Mouse (Mus musculus): ENCODE data around the gene Mup5. TPM values are rescaled to one million over a fixed set of nuclear protein-coding genes. Genes with fewer than 3 reads are reported as not detected.
"Not testable (repeated sequence)": the region's sequence is repeated elsewhere in the genome, so short reads cannot be mapped to it uniquely, and the experiment has no call there.

The Mup5 gene
- total and polyA plus RNA-seq, 3 experiments, result not detected

DNA sequence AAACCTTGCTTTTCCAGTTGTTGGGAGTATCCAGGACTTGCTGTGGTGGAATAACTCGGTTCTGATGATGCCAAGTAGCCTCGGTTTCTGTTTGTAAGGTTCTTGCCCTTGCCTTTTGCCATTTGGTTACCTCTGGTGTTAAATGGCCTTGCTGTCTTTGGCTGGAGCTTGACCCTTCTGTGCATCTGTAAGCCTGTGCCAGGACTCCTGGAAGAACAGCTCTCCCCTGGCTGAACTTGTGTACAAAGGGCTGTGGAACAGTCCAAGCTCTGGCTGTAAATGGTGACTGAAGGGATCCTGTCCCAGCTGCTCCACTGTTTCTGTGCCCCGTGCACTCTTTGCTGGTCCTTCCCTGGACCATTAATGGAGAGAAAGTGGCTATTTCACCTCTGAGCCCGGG, 5.8 kb downstream of the Mup5 start:
- Histone ChIP-seq H3K36me3 (ENCODE audit: control insufficient read depth, insufficient read depth, low read length) (no peaks in the 10 kb centered on the region), H3K9ac (ENCODE audit: low read depth, low read length) (no peak overlapping the region), H3K79me2 (replicated peaks; ENCODE audit: control insufficient read depth, insufficient read depth, low read length) (no peaks in the 10 kb centered on the region), H3K27ac (no peak overlapping the region), H3K4me3 (no peak overlapping the region), H3K27me3 (ENCODE audit: control insufficient read depth, insufficient read depth, low read length) (no peaks in the 10 kb centered on the region), H3K4me1 (ENCODE audit: control insufficient read depth, insufficient read depth, low read length) (no peaks in the 10 kb centered on the region)
- no peak for DNase-seq
- TF ChIP-seq EP300 (IDR thresholded peaks at IDR 0.05; ENCODE audit: insufficient read depth, low read depth, low read length) (no peak), POLR2A (IDR thresholded peaks at IDR 0.05; ENCODE audit: insufficient read depth, low read depth, low read length) (no peak), CTCF (IDR thresholded peaks at IDR 0.05) (no peak)
- intact Hi-C loops (cut with DNase I), result no loop called here
- WGBS, result 60% methylated on average over 4 of the region's 4 CpGs

DNA sequence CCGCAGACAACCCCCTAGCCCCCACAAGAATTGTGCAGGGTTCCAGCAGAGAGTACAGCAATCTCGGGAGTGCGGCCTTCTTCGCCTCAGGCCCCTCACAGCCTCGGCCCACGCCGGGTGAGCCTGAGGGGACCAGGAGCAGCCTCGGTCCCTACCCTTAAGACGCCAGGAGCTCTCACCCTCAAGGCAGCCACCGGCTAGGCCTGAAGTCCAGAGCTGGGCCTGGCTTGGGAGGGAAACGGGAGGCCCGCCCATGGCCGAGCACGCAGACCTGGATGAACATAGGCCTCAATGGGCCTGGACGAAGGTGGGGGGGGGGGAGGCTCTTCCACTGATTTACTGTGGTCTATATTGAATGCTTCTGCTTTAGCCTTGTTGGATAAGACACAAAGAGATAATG, 11.8 kb downstream of the Mup5 start:
- H3K36me3 ChIP-seq (ENCODE audit: control insufficient read depth, insufficient read depth, low read length), result no peaks in the 10 kb centered on the region
- TF ChIP-seq CTCF (IDR thresholded peaks at IDR 0.05), result no peak
- TF ChIP-seq POLR2A (IDR thresholded peaks at IDR 0.05; ENCODE audit: insufficient read depth, low read depth, low read length), result no peak
- no peak for TF ChIP-seq EP300 (IDR thresholded peaks at IDR 0.05; ENCODE audit: insufficient read depth, low read depth, low read length)
- intact Hi-C loops (cut with DNase I), result no loop called here
- WGBS, result 90% methylated on average over 15 of the region's 15 CpGs
- H3K9ac ChIP-seq (ENCODE audit: low read depth, low read length), result no peak overlapping the region
- H3K4me3 ChIP-seq, result no peak overlapping the region
- no peaks in the 10 kb centered on the region for H3K4me1 ChIP-seq (ENCODE audit: control insufficient read depth, insufficient read depth, low read length)
- H3K27ac ChIP-seq, result no peak overlapping the region
- H3K27me3 ChIP-seq (ENCODE audit: control insufficient read depth, insufficient read depth, low read length), result no peaks in the 10 kb centered on the region
- no peaks in the 10 kb centered on the region for H3K79me2 ChIP-seq (replicated peaks; ENCODE audit: control insufficient read depth, insufficient read depth, low read length)
- DNase-seq, result no peak

- intact Hi-C loops (cut with DNase I); H3K4me3 ChIP-seq; DNase-seq; H3K79me2 ChIP-seq (replicated peaks; ENCODE audit: control insufficient read depth, insufficient read depth, low read length); H3K4me1 ChIP-seq (ENCODE audit: control insufficient read depth, insufficient read depth, low read length); H3K27me3 ChIP-seq (ENCODE audit: control insufficient read depth, insufficient read depth, low read length); H3K36me3 ChIP-seq (ENCODE audit: control insufficient read depth, insufficient read depth, low read length); H3K27ac ChIP-seq; H3K9ac ChIP-seq (ENCODE audit: low read depth, low read length): not testable (repeated sequence)
- 91% methylated on average over 9 of the region's 9 CpGs for WGBS
Observed at GRCm38 (mm10) chr4:61822541-61822940, 12.5 kb downstream of the Mup5 start.

DNA sequence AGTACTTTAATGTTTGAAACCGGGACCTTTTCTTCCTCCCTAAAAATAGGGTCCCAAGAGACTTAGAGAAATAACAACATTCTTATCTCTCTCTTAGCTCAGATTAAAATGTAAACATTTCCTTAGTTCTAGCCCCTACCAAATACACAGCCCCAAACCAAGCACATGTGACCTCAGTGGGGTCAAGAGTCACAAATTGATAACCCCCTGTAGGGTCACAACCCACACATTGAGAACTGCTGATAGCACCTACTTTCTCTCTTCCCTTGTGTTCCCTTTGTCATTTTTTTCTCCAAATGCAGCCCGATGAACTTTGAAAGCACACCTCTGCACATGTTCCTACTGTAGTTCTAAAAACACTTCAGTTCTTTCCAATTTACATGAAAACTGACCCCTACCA, 19.4 kb downstream of the Mup5 start:
- no peak overlapping the region for H3K27ac ChIP-seq
- no peaks in the 10 kb centered on the region for H3K27me3 ChIP-seq (ENCODE audit: control insufficient read depth, insufficient read depth, low read length)
- no peaks in the 10 kb centered on the region for H3K4me1 ChIP-seq (ENCODE audit: control insufficient read depth, insufficient read depth, low read length)
- H3K4me3 ChIP-seq, result no peak overlapping the region
- intact Hi-C loops (cut with DNase I), result no loop called here
- no peak overlapping the region for H3K9ac ChIP-seq (ENCODE audit: low read depth, low read length)
- no peak for TF ChIP-seq CTCF (IDR thresholded peaks at IDR 0.05)
- TF ChIP-seq POLR2A (IDR thresholded peaks at IDR 0.05; ENCODE audit: insufficient read depth, low read depth, low read length), result no peak
- TF ChIP-seq EP300 (IDR thresholded peaks at IDR 0.05; ENCODE audit: insufficient read depth, low read depth, low read length), result no peak
- DNase-seq, result no peak
- 24% methylated on average over 2 of the region's 2 CpGs for WGBS
- H3K79me2 ChIP-seq (replicated peaks; ENCODE audit: control insufficient read depth, insufficient read depth, low read length), result no peaks in the 10 kb centered on the region
- no peaks in the 10 kb centered on the region for H3K36me3 ChIP-seq (ENCODE audit: control insufficient read depth, insufficient read depth, low read length)

GRCm38 (mm10) chr4:61813435-61813834, 21.6 kb downstream of the Mup5 start:
- no peaks in the 10 kb centered on the region for H3K27me3 ChIP-seq (ENCODE audit: control insufficient read depth, insufficient read depth, low read length)
- no peak overlapping the region for H3K9ac ChIP-seq (ENCODE audit: low read depth, low read length)

DNA sequence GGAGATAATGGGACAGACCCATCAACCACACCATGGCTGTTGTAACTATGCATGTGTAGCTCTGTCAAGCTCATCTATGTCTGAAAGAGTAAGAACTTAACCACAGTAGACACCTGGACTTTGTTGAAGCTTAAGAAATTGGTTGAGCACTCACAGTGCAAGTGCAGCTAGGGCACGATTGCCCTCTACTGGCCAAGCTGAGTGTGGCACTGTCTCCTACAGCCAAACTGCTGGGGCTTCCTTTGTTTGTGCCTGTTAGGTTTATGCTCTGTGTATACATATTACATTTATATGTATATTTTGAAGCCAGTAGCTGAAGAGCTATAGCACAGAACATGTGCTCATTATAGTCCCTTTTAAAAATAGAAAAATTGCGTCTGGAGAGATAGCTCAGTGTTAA, 23.8 kb downstream of the Mup5 start:
- H3K27ac ChIP-seq; H3K79me2 ChIP-seq (replicated peaks; ENCODE audit: control insufficient read depth, insufficient read depth, low read length); H3K27me3 ChIP-seq (ENCODE audit: control insufficient read depth, insufficient read depth, low read length); H3K4me3 ChIP-seq; DNase-seq; H3K36me3 ChIP-seq (ENCODE audit: control insufficient read depth, insufficient read depth, low read length); H3K4me1 ChIP-seq (ENCODE audit: control insufficient read depth, insufficient read depth, low read length); intact Hi-C loops (cut with DNase I); H3K9ac ChIP-seq (ENCODE audit: low read depth, low read length): not testable (repeated sequence)
- 16% methylated on average over 2 of the region's 2 CpGs for WGBS
- TF ChIP-seq CTCF (IDR thresholded peaks at IDR 0.05), result peak; percentile 83

More at GRCm38 (mm10) chr4:61813435-61813834, 21.6 kb downstream of the Mup5 start:
- intact Hi-C loops (cut with DNase I), result no loop called here
- Histone ChIP-seq H3K79me2 (replicated peaks; ENCODE audit: control insufficient read depth, insufficient read depth, low read length) (no peaks in the 10 kb centered on the region), H3K36me3 (ENCODE audit: control insufficient read depth, insufficient read depth, low read length) (no peaks in the 10 kb centered on the region), H3K4me3 (no peak overlapping the region), H3K4me1 (ENCODE audit: control insufficient read depth, insufficient read depth, low read length) (no peaks in the 10 kb centered on the region), H3K27ac (no peak overlapping the region)
- DNase-seq, result no peak
- no peak for TF ChIP-seq POLR2A (IDR thresholded peaks at IDR 0.05; ENCODE audit: insufficient read depth, low read depth, low read length)
- TF ChIP-seq CTCF (IDR thresholded peaks at IDR 0.05), result no peak
- no peak for TF ChIP-seq EP300 (IDR thresholded peaks at IDR 0.05; ENCODE audit: insufficient read depth, low read depth, low read length)

GRCm38 (mm10) chr4:61808926-61809325, 26.1 kb downstream of the Mup5 start:
- WGBS, result 75% methylated on average over 3 of the region's 3 CpGs

GRCm38 (mm10) chr4:61789699-61790098, 45.3 kb downstream of the Mup5 start:
- intact Hi-C loops (cut with DNase I); H3K4me3 ChIP-seq; H3K27me3 ChIP-seq (ENCODE audit: control insufficient read depth, insufficient read depth, low read length); H3K36me3 ChIP-seq (ENCODE audit: control insufficient read depth, insufficient read depth, low read length); H3K4me1 ChIP-seq (ENCODE audit: control insufficient read depth, insufficient read depth, low read length); H3K27ac ChIP-seq; H3K79me2 ChIP-seq (replicated peaks; ENCODE audit: control insufficient read depth, insufficient read depth, low read length); DNase-seq; H3K9ac ChIP-seq (ENCODE audit: low read depth, low read length): not testable (repeated sequence)
- 82% methylated on average over 1 of the region's 1 CpGs for WGBS

More at GRCm38 (mm10) chr4:61808926-61809325, 26.1 kb downstream of the Mup5 start:
- H3K27me3 ChIP-seq (ENCODE audit: control insufficient read depth, insufficient read depth, low read length); H3K27ac ChIP-seq; H3K4me3 ChIP-seq; H3K79me2 ChIP-seq (replicated peaks; ENCODE audit: control insufficient read depth, insufficient read depth, low read length); H3K9ac ChIP-seq (ENCODE audit: low read depth, low read length); H3K4me1 ChIP-seq (ENCODE audit: control insufficient read depth, insufficient read depth, low read length); H3K36me3 ChIP-seq (ENCODE audit: control insufficient read depth, insufficient read depth, low read length); DNase-seq; intact Hi-C loops (cut with DNase I): not testable (repeated sequence)

DNA sequence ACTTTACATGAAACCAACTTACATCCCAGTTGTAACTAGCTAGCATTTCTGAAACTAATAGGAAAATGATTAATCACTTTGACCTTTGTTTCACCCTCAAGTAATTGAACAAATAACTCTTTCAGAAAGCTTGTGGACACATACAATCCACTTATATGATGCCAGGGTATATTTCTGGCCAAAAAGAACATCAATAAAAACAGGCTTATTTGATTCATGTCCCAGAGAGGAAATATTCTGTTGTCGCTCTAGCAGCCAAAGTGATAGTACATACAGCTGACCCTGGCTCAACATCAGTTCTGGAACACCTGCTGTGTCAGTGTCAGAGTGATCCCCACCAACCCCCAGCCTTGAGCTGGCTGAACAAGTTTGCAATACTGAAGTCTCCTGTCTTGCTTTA, 50.8 kb downstream of the Mup5 start:
- intact Hi-C loops (cut with DNase I); DNase-seq; H3K27ac ChIP-seq; H3K4me1 ChIP-seq (ENCODE audit: control insufficient read depth, insufficient read depth, low read length); H3K79me2 ChIP-seq (replicated peaks; ENCODE audit: control insufficient read depth, insufficient read depth, low read length); H3K27me3 ChIP-seq (ENCODE audit: control insufficient read depth, insufficient read depth, low read length); H3K36me3 ChIP-seq (ENCODE audit: control insufficient read depth, insufficient read depth, low read length); H3K9ac ChIP-seq (ENCODE audit: low read depth, low read length); H3K4me3 ChIP-seq: not testable (repeated sequence)
- WGBS, result 81% methylated on average over 1 of the region's 1 CpGs
